Mouse (Mus musculus) embryonic facial prominence, embryonic 15.5 days (tissue): Measurements from ENCODE around the gene Gcn1l1. TPM values are rescaled to one million over a fixed set of nuclear protein-coding genes. Genes with fewer than 3 reads are reported as not detected.
"Not testable (repeated sequence)": the region's sequence is repeated elsewhere in the genome, so short reads cannot be mapped to it uniquely, and the experiment has no call there.

ENCODE experiments used
- ATAC-seq: fragments of 200-750 bp; cut with Nextera tagmentation; 2 replicates; pipeline ENCODE4 v1.8.0; 2017; ENCODE audit warnings: low read depth, moderate TSS enrichment; ENCODE audit not compliant: insufficient number of reproducible peaks, low FRiP score, low TSS enrichment
- H3K27ac ChIP-seq: fragments of 300-500 bp; sonication (generic); replicated peaks from 2 replicates; pipeline ENCODE4 v1.5.1; 2015; ENCODE audit warnings: mild to moderate bottlenecking, inconsistent platforms
- H3K27me3 ChIP-seq: fragments of 300-500 bp; sonication (generic); 2 replicates; pipeline ENCODE4 v1.6.1; 2015; ENCODE audit warnings: inconsistent platforms
- H3K36me3 ChIP-seq: fragments of 300-500 bp; sonication (generic); 2 replicates; pipeline ENCODE4 v1.6.1; 2015; ENCODE audit warnings: mild to moderate bottlenecking, inconsistent platforms
- H3K4me1 ChIP-seq: fragments of 300-500 bp; sonication (generic); 2 replicates; pipeline ENCODE4 v1.6.1; 2015; ENCODE audit warnings: inconsistent platforms
- H3K4me2 ChIP-seq: fragments of 300-500 bp; sonication (generic); replicated peaks from 2 replicates; pipeline ENCODE4 v1.6.1; 2015; ENCODE audit warnings: mild to moderate bottlenecking, inconsistent platforms
- H3K4me3 ChIP-seq: fragments of 300-500 bp; sonication (generic); replicated peaks from 2 replicates; pipeline ENCODE4 v1.5.1; 2015; ENCODE audit warnings: mild to moderate bottlenecking, inconsistent platforms
- H3K9ac ChIP-seq: fragments of 300-500 bp; sonication (generic); 2 replicates; pipeline ENCODE4 v1.6.1; 2015; ENCODE audit warnings: inconsistent platforms
- H3K9me3 ChIP-seq: fragments of 300-500 bp; sonication (generic); replicated peaks from 2 replicates; pipeline ENCODE4 v1.6.1; 2016; ENCODE audit warnings: inconsistent platforms
- WGBS: fragments of 180-500 bp; shearing (Covaris S2); methylation state at CpG from one replicate; pipeline ENCODE4 v1.1.7; 2015; 5-methylcytosine and 5-hydroxymethylcytosine counted together
- polyA plus RNA-seq: library from polyadenylated mRNA; unstranded; fragments of >200 nt; fragmentation: Nextera tagmentation; extraction: Ambion mirVana; gene quantifications from 2 replicates; pipeline ENCODE4 v1.2.1, GENCODE M21; 2015

Gene Gcn1l1
- polyA plus RNA-seq, 1 experiment from 2014 or later: 36.4 TPM

- no peak overlapping the region for H3K9ac ChIP-seq
- peak overlapping the region; percentile 73; the same call in 1 of the 2 replicates for H3K27ac ChIP-seq
- H3K36me3 ChIP-seq: peaks cover 37% of the 10 kb centered on the region
These were observed 1.1 kb upstream of the Gcn1l1 start for GRCm38 (mm10) chr5:115563771-115564585.

GRCm38 (mm10) chr5:115565403-115565802 lies 349 bp downstream of the Gcn1l1 start:
- Histone ChIP-seq H3K4me2 (peak overlapping the region; percentile 73), H3K9ac (peak overlapping the region; percentile 87), H3K4me3 (peak overlapping the region; percentile 96), H3K27ac (peak overlapping the region; percentile 73), H3K36me3 (peaks cover 37% of the 10 kb centered on the region), H3K9me3 (no peaks in the 10 kb centered on the region), H3K27me3 (no peaks in the 10 kb centered on the region), H3K4me1 (peaks cover 49% of the 10 kb centered on the region)
- WGBS: 0% methylated on average over 40 of the region's 46 CpGs
- ATAC-seq: peak; percentile 41; the same call in 1 of the 2 replicates

More at GRCm38 (mm10) chr5:115563771-115564585, 1.1 kb upstream of the Gcn1l1 start:
- peak overlapping the region; percentile 73; the same call in 1 of the 2 replicates for H3K4me2 ChIP-seq
- no peaks in the 10 kb centered on the region for H3K27me3 ChIP-seq
- H3K4me1 ChIP-seq: peaks cover 47% of the 10 kb centered on the region
- 39% methylated on average over 5 of the region's 5 CpGs for WGBS
- no peaks in the 10 kb centered on the region for H3K9me3 ChIP-seq
- ATAC-seq: no peak
- peak overlapping the region; percentile 96 for H3K4me3 ChIP-seq

GRCm38 (mm10) chr5:115568681-115569080 lies 3.6 kb downstream of the Gcn1l1 start:
- no peaks in the 10 kb centered on the region for H3K9me3 ChIP-seq
- peaks cover 35% of the 10 kb centered on the region for H3K36me3 ChIP-seq
- H3K4me2 ChIP-seq: no peak overlapping the region
- WGBS: 49% methylated on average over 10 of the region's 10 CpGs
- ATAC-seq: no peak
- peaks cover 40% of the 10 kb centered on the region for H3K4me1 ChIP-seq
- H3K27me3 ChIP-seq: no peaks in the 10 kb centered on the region
- H3K4me3 ChIP-seq: no peak overlapping the region
- no peak overlapping the region for H3K9ac ChIP-seq
- no peak overlapping the region for H3K27ac ChIP-seq

GRCm38 (mm10) chr5:115569308-115569707 lies 4.3 kb downstream of the Gcn1l1 start:
- Histone ChIP-seq H3K27me3 (no peaks in the 10 kb centered on the region), H3K4me3 (no peak overlapping the region), H3K9me3 (no peaks in the 10 kb centered on the region), H3K27ac (0 out of 2 replicates have a peak overlapping the region, but pooled peaks have one; percentile 22), H3K4me2 (no peak overlapping the region), H3K9ac (no peak overlapping the region), H3K36me3 (peaks cover 35% of the 10 kb centered on the region), H3K4me1 (peaks cover 34% of the 10 kb centered on the region)
- WGBS: 53% methylated on average over 11 of the region's 11 CpGs
- ATAC-seq: no peak

GRCm38 (mm10) chr5:115569721-115570120 lies 4.7 kb downstream of the Gcn1l1 start:
- Histone ChIP-seq H3K27me3 (no peaks in the 10 kb centered on the region), H3K4me2 (no peak overlapping the region), H3K9ac (no peak overlapping the region), H3K4me1 (peaks cover 31% of the 10 kb centered on the region), H3K4me3 (no peak overlapping the region), H3K9me3 (no peaks in the 10 kb centered on the region), H3K36me3 (peaks cover 39% of the 10 kb centered on the region), H3K27ac (no peak overlapping the region)
- ATAC-seq: no peak
- WGBS: 82% methylated on average over 4 of the region's 4 CpGs

GRCm38 (mm10) chr5:115571086-115571485 lies 6.0 kb downstream of the Gcn1l1 start:
- no peak overlapping the region for H3K4me3 ChIP-seq
- no peak overlapping the region for H3K27ac ChIP-seq
- H3K36me3 ChIP-seq: peaks cover 53% of the 10 kb centered on the region
- peaks cover 21% of the 10 kb centered on the region for H3K4me1 ChIP-seq
- ATAC-seq: no peak
- 94% methylated on average over 7 of the region's 7 CpGs for WGBS
- no peak overlapping the region for H3K9ac ChIP-seq
- no peaks in the 10 kb centered on the region for H3K27me3 ChIP-seq
- H3K9me3 ChIP-seq: no peaks in the 10 kb centered on the region
- H3K4me2 ChIP-seq: no peak overlapping the region

GRCm38 (mm10) chr5:115572679-115573535 lies 7.9 kb downstream of the Gcn1l1 start:
- Histone ChIP-seq H3K36me3 (peaks cover 66% of the 10 kb centered on the region), H3K4me3 (no peak overlapping the region), H3K4me1 (peaks cover 13% of the 10 kb centered on the region; the same call in 1 of the 2 replicates), H3K27ac (peak overlapping the region; percentile 69), H3K4me2 (no peak overlapping the region), H3K9ac (no peak overlapping the region), H3K27me3 (no peaks in the 10 kb centered on the region), H3K9me3 (no peaks in the 10 kb centered on the region)
- WGBS: 54% methylated on average over 17 of the region's 17 CpGs
- no peak for ATAC-seq

GRCm38 (mm10) chr5:115574992-115575391 lies 9.9 kb downstream of the Gcn1l1 start:
- H3K36me3 ChIP-seq: peaks cover 87% of the 10 kb centered on the region
- 84% methylated on average over 8 of the region's 8 CpGs for WGBS

GRCm38 (mm10) chr5:115577686-115578085 lies 12.6 kb downstream of the Gcn1l1 start:
- not testable (repeated sequence) for H3K4me1 ChIP-seq, H3K9me3 ChIP-seq, H3K4me2 ChIP-seq, H3K27ac ChIP-seq, H3K4me3 ChIP-seq, ATAC-seq, H3K9ac ChIP-seq, H3K27me3 ChIP-seq
- 94% methylated on average over 4 of the region's 4 CpGs for WGBS
- H3K36me3 ChIP-seq: peaks cover 96% of the 10 kb centered on the region

More at GRCm38 (mm10) chr5:115574992-115575391, 9.9 kb downstream of the Gcn1l1 start:
- Histone ChIP-seq H3K4me3 (no peak overlapping the region), H3K27me3 (no peaks in the 10 kb centered on the region), H3K9ac (no peak overlapping the region), H3K9me3 (no peaks in the 10 kb centered on the region), H3K4me2 (no peak overlapping the region), H3K4me1 (peaks cover 8% of the 10 kb centered on the region; the same call in 1 of the 2 replicates), H3K27ac (no peak overlapping the region)
- ATAC-seq: no peak

GRCm38 (mm10) chr5:115578922-115579321 lies 13.9 kb downstream of the Gcn1l1 start:
- peaks cover 11% of the 10 kb centered on the region; the same call in 1 of the 2 replicates for H3K9me3 ChIP-seq
- no peak overlapping the region for H3K9ac ChIP-seq
- peaks cover 98% of the 10 kb centered on the region for H3K36me3 ChIP-seq
- no peaks in the 10 kb centered on the region for H3K27me3 ChIP-seq
- H3K27ac ChIP-seq: no peak overlapping the region
- H3K4me1 ChIP-seq: no peaks in the 10 kb centered on the region
- WGBS: 96% methylated on average over 14 of the region's 14 CpGs
- H3K4me3 ChIP-seq: no peak overlapping the region
- H3K4me2 ChIP-seq: no peak overlapping the region
- ATAC-seq: no peak

- Histone ChIP-seq H3K27me3 (no peaks in the 10 kb centered on the region), H3K36me3 (peaks cover 98% of the 10 kb centered on the region), H3K9me3 (peaks cover 11% of the 10 kb centered on the region; the same call in 1 of the 2 replicates), H3K4me2 (no peak overlapping the region), H3K4me3 (no peak overlapping the region), H3K9ac (no peak overlapping the region), H3K27ac (no peak overlapping the region), H3K4me1 (no peaks in the 10 kb centered on the region)
- WGBS: 88% methylated on average over 5 of the region's 5 CpGs
- no peak for ATAC-seq
These were observed 14.3 kb downstream of the Gcn1l1 start for GRCm38 (mm10) chr5:115579363-115579762.
